Mouse (Mus musculus): ENCODE measurements at regions not wholly inside any gene's neighbourhood (a gene's known extent, or its start where the extent isn't known, plus 50 kb on each side); places are given as distances from the start of the nearest gene placed in this dataset.
A peak's percentile ranks its signal among the peaks of the same experiment; 100 is the strongest.

DNA sequence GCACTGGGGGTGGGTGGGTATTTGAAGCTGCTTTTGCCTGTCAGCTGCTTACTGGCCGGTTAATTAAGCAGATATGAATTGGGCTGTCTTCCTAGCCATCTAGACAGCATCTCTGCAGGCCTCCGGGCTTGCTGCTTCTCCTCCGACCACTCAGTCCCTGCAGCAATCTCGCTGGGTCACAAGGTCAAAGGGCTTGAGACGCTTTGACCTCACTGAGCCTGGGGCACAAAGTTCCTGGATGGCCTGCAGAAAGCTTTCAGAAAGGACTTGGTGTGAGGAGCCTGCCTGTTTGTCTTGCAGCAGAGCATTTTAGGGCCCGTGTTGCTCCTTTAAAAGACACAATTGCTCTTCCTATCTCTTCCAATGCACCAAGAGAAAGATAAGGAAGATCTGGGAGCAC lies 83.7 kb upstream of the Ppp2r5a start:
- ATAC-seq: no peak

GRCm38 (mm10) chr1:191484726-191485425 lies 81.8 kb upstream of the Ppp2r5a start:
- DNase-seq (ENCODE audit: low spot score): no peak

More for the DNA sequence above, 83.7 kb upstream of the Ppp2r5a start:
- H3K27ac ChIP-seq (ENCODE audit: low read length): no peak overlapping the region
- H3K4me1 ChIP-seq (ENCODE audit: insufficient read depth, low read depth, low read length): no peaks in the 10 kb centered on the region
- no peak overlapping the region for H3K4me2 ChIP-seq (replicated peaks; ENCODE audit: low read depth, low read length)
- no peak overlapping the region for H3K4me3 ChIP-seq (ENCODE audit: low read depth, low read length)
- no peak for TF ChIP-seq EP300 (IDR thresholded peaks at IDR 0.05)
- no peak for TF ChIP-seq CTCF (IDR thresholded peaks at IDR 0.05)
- no peak overlapping the region for H3K9ac ChIP-seq (replicated peaks; ENCODE audit: low read depth)
- no peaks in the 10 kb centered on the region for H3K36me3 ChIP-seq (ENCODE audit: insufficient read depth, low read length)
- WGBS: 57% methylated on average over 6 of the region's 6 CpGs
- H3K27me3 ChIP-seq (replicated peaks; ENCODE audit: insufficient read depth, low read length): no peaks in the 10 kb centered on the region
- DNase-seq (ENCODE audit: low spot score): no peak
- no peaks in the 10 kb centered on the region for H3K9me3 ChIP-seq (ENCODE audit: low read length)

GRCm38 (mm10) chr1:191479906-191480379 lies 76.9 kb upstream of the Ppp2r5a start:
- peak; percentile 78 for DNase-seq (ENCODE audit: low spot score)
- no peaks in the 10 kb centered on the region for H3K4me1 ChIP-seq (ENCODE audit: insufficient read depth, low read depth, low read length)
- WGBS: 19% methylated on average over 13 of the region's 13 CpGs
- peak overlapping the region; percentile 70; the same call in 1 of the 2 replicates for H3K27ac ChIP-seq (ENCODE audit: low read length)
- no peak overlapping the region for H3K9ac ChIP-seq (replicated peaks; ENCODE audit: low read depth)
- TF ChIP-seq EP300 (IDR thresholded peaks at IDR 0.05): peak; percentile 88
- TF ChIP-seq CTCF (IDR thresholded peaks at IDR 0.05): peak; percentile 29
- H3K36me3 ChIP-seq (ENCODE audit: insufficient read depth, low read length): no peaks in the 10 kb centered on the region
- peak; percentile 88 for ATAC-seq
- H3K4me3 ChIP-seq (ENCODE audit: low read depth, low read length): no peak overlapping the region
- H3K4me2 ChIP-seq (replicated peaks; ENCODE audit: low read depth, low read length): no peak overlapping the region
- H3K9me3 ChIP-seq (ENCODE audit: low read length): no peaks in the 10 kb centered on the region
- no peaks in the 10 kb centered on the region for H3K27me3 ChIP-seq (replicated peaks; ENCODE audit: insufficient read depth, low read length)

More at GRCm38 (mm10) chr1:191484726-191485425, 81.8 kb upstream of the Ppp2r5a start:
- TF ChIP-seq EP300 (IDR thresholded peaks at IDR 0.05) (no peak), CTCF (IDR thresholded peaks at IDR 0.05) (no peak)
- Histone ChIP-seq H3K9me3 (ENCODE audit: low read length) (no peaks in the 10 kb centered on the region), H3K36me3 (ENCODE audit: insufficient read depth, low read length) (no peaks in the 10 kb centered on the region), H3K9ac (replicated peaks; ENCODE audit: low read depth) (no peak overlapping the region), H3K4me1 (ENCODE audit: insufficient read depth, low read depth, low read length) (no peaks in the 10 kb centered on the region), H3K27ac (ENCODE audit: low read length) (no peak overlapping the region), H3K4me2 (replicated peaks; ENCODE audit: low read depth, low read length) (no peak overlapping the region), H3K4me3 (ENCODE audit: low read depth, low read length) (no peak overlapping the region), H3K27me3 (replicated peaks; ENCODE audit: insufficient read depth, low read length) (no peaks in the 10 kb centered on the region)
- ATAC-seq: no peak
- 83% methylated on average over 8 of the region's 8 CpGs for WGBS

DNA sequence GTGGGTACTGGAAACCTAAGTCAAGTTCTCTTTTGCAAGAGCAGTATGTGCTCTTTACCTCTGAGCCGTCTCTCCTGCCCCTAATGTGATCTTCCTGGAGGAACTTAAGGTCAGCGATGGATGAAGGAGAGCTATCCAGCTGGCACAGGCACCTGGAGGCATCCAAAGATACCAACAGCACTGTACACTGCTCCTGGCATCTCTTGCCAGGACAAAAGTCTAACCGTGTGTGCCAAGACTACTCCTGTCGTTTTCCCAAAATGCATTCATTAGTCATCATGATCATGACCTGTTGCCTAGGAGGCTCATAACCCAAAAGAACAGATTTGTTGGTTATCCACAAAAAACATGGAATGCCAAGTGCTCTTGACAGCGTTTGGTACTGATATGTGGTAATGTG lies 69.5 kb upstream of the Ppp2r5a start:
- Histone ChIP-seq H3K27ac (ENCODE audit: low read length) (no peak overlapping the region), H3K4me1 (ENCODE audit: insufficient read depth, low read depth, low read length) (peaks cover 14% of the 10 kb centered on the region; the same call in 1 of the 2 replicates), H3K9ac (replicated peaks; ENCODE audit: low read depth) (no peak overlapping the region), H3K9me3 (ENCODE audit: low read length) (no peaks in the 10 kb centered on the region), H3K4me2 (replicated peaks; ENCODE audit: low read depth, low read length) (no peak overlapping the region), H3K36me3 (ENCODE audit: insufficient read depth, low read length) (no peaks in the 10 kb centered on the region), H3K27me3 (replicated peaks; ENCODE audit: insufficient read depth, low read length) (no peaks in the 10 kb centered on the region), H3K4me3 (ENCODE audit: low read depth, low read length) (no peak overlapping the region)
- ATAC-seq: no peak
- WGBS: 61% methylated on average over 5 of the region's 5 CpGs
- TF ChIP-seq EP300 (IDR thresholded peaks at IDR 0.05) (no peak), CTCF (IDR thresholded peaks at IDR 0.05) (no peak)
- DNase-seq (ENCODE audit: low spot score): no peak

DNA sequence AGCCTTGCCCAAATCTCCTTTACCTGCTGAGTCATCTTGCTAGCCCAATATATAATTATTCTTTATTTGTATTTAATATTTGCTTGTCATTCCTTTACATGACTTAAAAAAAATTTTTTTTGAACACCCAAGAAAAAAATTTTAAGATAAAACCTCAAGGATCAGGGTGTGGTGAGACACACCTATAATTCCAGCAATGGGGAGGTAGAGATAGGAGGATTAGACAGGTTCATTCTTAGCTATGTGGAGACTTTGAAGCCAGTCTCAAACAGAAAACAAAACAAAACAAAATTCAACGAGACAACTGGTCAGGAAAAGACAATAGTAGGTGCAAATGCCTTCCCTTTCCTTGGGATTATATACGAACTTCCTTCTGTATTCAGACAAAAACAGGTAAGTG lies 68.4 kb upstream of the Ppp2r5a start:
- Histone ChIP-seq H3K9me3 (ENCODE audit: low read length) (no peaks in the 10 kb centered on the region), H3K4me1 (ENCODE audit: insufficient read depth, low read depth, low read length) (peaks cover 14% of the 10 kb centered on the region; the same call in 1 of the 2 replicates), H3K9ac (replicated peaks; ENCODE audit: low read depth) (no peak overlapping the region), H3K4me3 (ENCODE audit: low read depth, low read length) (no peak overlapping the region), H3K27ac (ENCODE audit: low read length) (0 out of 2 replicates have a peak overlapping the region, but pooled peaks have one; percentile 45), H3K4me2 (replicated peaks; ENCODE audit: low read depth, low read length) (no peak overlapping the region), H3K27me3 (replicated peaks; ENCODE audit: insufficient read depth, low read length) (no peaks in the 10 kb centered on the region), H3K36me3 (ENCODE audit: insufficient read depth, low read length) (no peaks in the 10 kb centered on the region)
- ATAC-seq (no peak), DNase-seq (ENCODE audit: low spot score) (no peak)
- TF ChIP-seq CTCF (IDR thresholded peaks at IDR 0.05): no peak
- 46% methylated on average over 2 of the region's 2 CpGs for WGBS

- no peaks in the 10 kb centered on the region for H3K36me3 ChIP-seq (ENCODE audit: insufficient read depth, low read length)
- peak; percentile 94 for DNase-seq (ENCODE audit: low spot score)
- H3K4me3 ChIP-seq (ENCODE audit: low read depth, low read length): no peak overlapping the region
- TF ChIP-seq CTCF (IDR thresholded peaks at IDR 0.05) (no peak), EP300 (IDR thresholded peaks at IDR 0.05) (peak; percentile 89)
- no peaks in the 10 kb centered on the region for H3K27me3 ChIP-seq (replicated peaks; ENCODE audit: insufficient read depth, low read length)
- 9% methylated on average over 13 of the region's 13 CpGs for WGBS
- H3K27ac ChIP-seq (ENCODE audit: low read length): peak overlapping the region; percentile 79
- no peak overlapping the region for H3K9ac ChIP-seq (replicated peaks; ENCODE audit: low read depth)
- peaks cover 14% of the 10 kb centered on the region; the same call in 1 of the 2 replicates for H3K4me1 ChIP-seq (ENCODE audit: insufficient read depth, low read depth, low read length)
- ATAC-seq: peak; percentile 93
- H3K4me2 ChIP-seq (replicated peaks; ENCODE audit: low read depth, low read length): peak overlapping the region; percentile 25; the same call in 1 of the 2 replicates
- no peaks in the 10 kb centered on the region for H3K9me3 ChIP-seq (ENCODE audit: low read length)
Observed at GRCm38 (mm10) chr1:191470190-191470985, 67.3 kb upstream of the Ppp2r5a start.
